Mouse (Mus musculus): ENCODE data around the gene Fras1.

DNA sequence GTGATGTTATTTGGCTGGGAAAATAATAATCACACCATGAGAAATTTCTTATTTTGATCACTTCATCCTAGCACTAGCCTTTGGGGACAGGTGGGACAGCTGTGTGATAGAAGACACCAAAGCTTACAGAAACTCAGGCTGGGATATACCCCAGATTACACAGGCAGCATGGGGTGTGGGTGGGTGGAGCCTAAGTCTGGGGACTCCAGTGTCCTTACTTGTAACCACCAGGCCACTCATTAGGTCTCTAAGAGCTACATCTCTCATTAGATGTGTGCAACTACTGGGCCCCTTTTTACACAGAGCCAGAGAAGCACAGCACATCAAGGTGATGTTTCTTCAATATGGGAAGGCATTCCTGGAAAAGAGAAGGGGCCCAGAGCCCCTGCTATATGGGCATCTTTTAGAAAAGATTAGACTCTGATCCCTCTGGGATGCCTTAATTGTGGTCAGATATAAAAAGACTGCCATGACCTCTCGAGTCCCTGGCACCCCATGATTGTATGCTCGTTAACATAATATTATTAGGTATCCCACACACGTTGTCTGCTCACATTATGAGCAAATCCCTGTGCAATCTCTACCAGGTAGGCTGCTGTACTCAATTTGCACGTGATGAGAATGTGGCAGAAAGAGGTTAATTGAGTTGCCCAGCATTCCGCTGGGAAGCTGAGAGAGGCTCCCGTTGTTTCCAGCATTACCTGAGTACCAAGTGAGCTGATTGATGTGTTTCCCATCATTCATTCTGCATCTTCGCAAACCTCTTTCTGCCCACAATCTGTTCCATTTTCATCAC is 230.4 kb downstream of the Fras1 start:
- TF ChIP-seq MAFK (IDR thresholded peaks at IDR 0.05; ENCODE audit: borderline replicate concordance, low read depth, low read length) (no peak), CTCF (IDR thresholded peaks at IDR 0.05 in 2 of 3, conservative IDR thresholded peaks at IDR 0.05 in 1 of 3; ENCODE audit: control insufficient read depth in 1 of 3, insufficient read depth in 1 of 3, low read depth in 2 of 3, low read length in 3 of 3, poor library complexity in 1 of 3, severe bottlenecking in 1 of 3) (no peak), POLR2A (IDR thresholded peaks at IDR 0.05; ENCODE audit: control insufficient read depth in 1 of 2, insufficient read depth in 1 of 2, low read depth in 1 of 2, low read length in 2 of 2, poor library complexity in 1 of 2) (no peak), ZC3H11A (IDR thresholded peaks at IDR 0.05; ENCODE audit: low read depth, low read length) (no peak), SIN3A (IDR thresholded peaks at IDR 0.05; ENCODE audit: low read length) (no peak), EP300 (IDR thresholded peaks at IDR 0.05; ENCODE audit: low read depth in 1 of 2, low read length in 2 of 2) (no peak), ELF1 (IDR thresholded peaks at IDR 0.05; ENCODE audit: low read depth, low read length) (no peak), NRF1 (IDR thresholded peaks at IDR 0.05; ENCODE audit: insufficient read depth, low read depth, low read length, poor library complexity, severe bottlenecking) (no peak), MAX (IDR thresholded peaks at IDR 0.05; ENCODE audit: low read length) (no peak), UBTF (IDR thresholded peaks at IDR 0.05; ENCODE audit: borderline replicate concordance, insufficient read depth, low read depth, low read length) (no peak), MYC (IDR thresholded peaks at IDR 0.05; ENCODE audit: low read depth, low read length) (no peak), JUND (IDR thresholded peaks at IDR 0.05; ENCODE audit: low read depth, low read length) (no peak)

All from MEL (cell line).